Mouse (Mus musculus): ENCODE measurements around the gene Klhl29. TPM values are rescaled to one million over a fixed set of nuclear protein-coding genes. Genes with fewer than 3 reads are reported as not detected.

The Klhl29 gene
- total RNA-seq, 1 experiment, result 0.22 TPM

- Histone ChIP-seq H3K27ac (ENCODE audit: insufficient read depth, low read depth, low read length, poor library complexity, severe bottlenecking) (no peak overlapping the region), H3K4me3 (ENCODE audit: insufficient read depth in 1 of 2, low read depth in 1 of 2, low read length in 2 of 2, poor library complexity in 1 of 2, severe bottlenecking in 1 of 2) (no peak overlapping the region), H3K36me3 (ENCODE audit: control insufficient read depth, insufficient read depth, low read length, poor library complexity, severe bottlenecking) (no peaks in the 10 kb centered on the region), H3K9ac (ENCODE audit: insufficient read depth, low read depth, low read length, poor library complexity, severe bottlenecking) (no peak overlapping the region), H3K9me3 (ENCODE audit: control insufficient read depth, insufficient read depth, low read depth, low read length) (no peaks in the 10 kb centered on the region), H3K4me1 (ENCODE audit: control insufficient read depth in 2 of 2, insufficient read depth in 2 of 2, low read length in 2 of 2, poor library complexity in 1 of 2) (no peaks in the 10 kb centered on the region)
- TF ChIP-seq ZNF384 (IDR thresholded peaks at IDR 0.05; ENCODE audit: low read depth, low read length) (no peak), CHD2 (IDR thresholded peaks at IDR 0.05; ENCODE audit: low read depth, low read length) (no peak), ZC3H11A (IDR thresholded peaks at IDR 0.05; ENCODE audit: borderline replicate concordance, low read depth, low read length) (no peak), MAFK (IDR thresholded peaks at IDR 0.05; ENCODE audit: insufficient read depth, low read depth, low read length) (no peak), HCFC1 (IDR thresholded peaks at IDR 0.05; ENCODE audit: borderline replicate concordance, insufficient read depth, low read length) (no peak)
- no peak for DNase-seq (ENCODE audit: low read depth, low spot score)
- in situ Hi-C loops (cut with MboI; ENCODE audit: low sequenced_read_pairs in 2 of 2, unreplicated experiment in 2 of 2), result no loop called here
Measured at GRCm38 (mm10) chr12:5277028-5277427, 98.5 kb downstream of the Klhl29 start.

- H3K9ac ChIP-seq (ENCODE audit: insufficient read depth, low read depth, low read length, poor library complexity, severe bottlenecking), result no peak overlapping the region
- no peak overlapping the region for H3K27ac ChIP-seq (ENCODE audit: insufficient read depth, low read depth, low read length, poor library complexity, severe bottlenecking)
- H3K4me1 ChIP-seq (ENCODE audit: control insufficient read depth in 2 of 2, insufficient read depth in 2 of 2, low read length in 2 of 2, poor library complexity in 1 of 2), result no peaks in the 10 kb centered on the region
- no peak overlapping the region for H3K4me3 ChIP-seq (ENCODE audit: insufficient read depth in 1 of 2, low read depth in 1 of 2, low read length in 2 of 2, poor library complexity in 1 of 2, severe bottlenecking in 1 of 2)
- no peak for DNase-seq (ENCODE audit: low read depth, low spot score)
- H3K36me3 ChIP-seq (ENCODE audit: control insufficient read depth, insufficient read depth, low read length, poor library complexity, severe bottlenecking), result no peaks in the 10 kb centered on the region
- TF ChIP-seq CHD2 (IDR thresholded peaks at IDR 0.05; ENCODE audit: low read depth, low read length), result no peak
- no peak for TF ChIP-seq HCFC1 (IDR thresholded peaks at IDR 0.05; ENCODE audit: borderline replicate concordance, insufficient read depth, low read length)
- no peak for TF ChIP-seq ZNF384 (IDR thresholded peaks at IDR 0.05; ENCODE audit: low read depth, low read length)
- TF ChIP-seq ZC3H11A (IDR thresholded peaks at IDR 0.05; ENCODE audit: borderline replicate concordance, low read depth, low read length), result no peak
- TF ChIP-seq MAFK (IDR thresholded peaks at IDR 0.05; ENCODE audit: insufficient read depth, low read depth, low read length), result no peak
- no peaks in the 10 kb centered on the region for H3K9me3 ChIP-seq (ENCODE audit: control insufficient read depth, insufficient read depth, low read depth, low read length)
- in situ Hi-C loops (cut with MboI; ENCODE audit: low sequenced_read_pairs in 2 of 2, unreplicated experiment in 2 of 2), result no loop called here
Measured at GRCm38 (mm10) chr12:5275507-5275936, 100.0 kb downstream of the Klhl29 start.

GRCm38 (mm10) chr12:5274519-5274944 lies 101.0 kb downstream of the Klhl29 start:
- in situ Hi-C loops (cut with MboI; ENCODE audit: low sequenced_read_pairs in 2 of 2, unreplicated experiment in 2 of 2), result no loop called here
- no peak overlapping the region for H3K27ac ChIP-seq (ENCODE audit: insufficient read depth, low read depth, low read length, poor library complexity, severe bottlenecking)
- no peak overlapping the region for H3K4me3 ChIP-seq (ENCODE audit: insufficient read depth in 1 of 2, low read depth in 1 of 2, low read length in 2 of 2, poor library complexity in 1 of 2, severe bottlenecking in 1 of 2)
- DNase-seq (ENCODE audit: low read depth, low spot score), result no peak
- H3K9me3 ChIP-seq (ENCODE audit: control insufficient read depth, insufficient read depth, low read depth, low read length), result no peaks in the 10 kb centered on the region
- H3K9ac ChIP-seq (ENCODE audit: insufficient read depth, low read depth, low read length, poor library complexity, severe bottlenecking), result no peak overlapping the region
- no peak for TF ChIP-seq CHD2 (IDR thresholded peaks at IDR 0.05; ENCODE audit: low read depth, low read length)
- no peaks in the 10 kb centered on the region for H3K36me3 ChIP-seq (ENCODE audit: control insufficient read depth, insufficient read depth, low read length, poor library complexity, severe bottlenecking)
- no peaks in the 10 kb centered on the region for H3K4me1 ChIP-seq (ENCODE audit: control insufficient read depth in 2 of 2, insufficient read depth in 2 of 2, low read length in 2 of 2, poor library complexity in 1 of 2)

DNA sequence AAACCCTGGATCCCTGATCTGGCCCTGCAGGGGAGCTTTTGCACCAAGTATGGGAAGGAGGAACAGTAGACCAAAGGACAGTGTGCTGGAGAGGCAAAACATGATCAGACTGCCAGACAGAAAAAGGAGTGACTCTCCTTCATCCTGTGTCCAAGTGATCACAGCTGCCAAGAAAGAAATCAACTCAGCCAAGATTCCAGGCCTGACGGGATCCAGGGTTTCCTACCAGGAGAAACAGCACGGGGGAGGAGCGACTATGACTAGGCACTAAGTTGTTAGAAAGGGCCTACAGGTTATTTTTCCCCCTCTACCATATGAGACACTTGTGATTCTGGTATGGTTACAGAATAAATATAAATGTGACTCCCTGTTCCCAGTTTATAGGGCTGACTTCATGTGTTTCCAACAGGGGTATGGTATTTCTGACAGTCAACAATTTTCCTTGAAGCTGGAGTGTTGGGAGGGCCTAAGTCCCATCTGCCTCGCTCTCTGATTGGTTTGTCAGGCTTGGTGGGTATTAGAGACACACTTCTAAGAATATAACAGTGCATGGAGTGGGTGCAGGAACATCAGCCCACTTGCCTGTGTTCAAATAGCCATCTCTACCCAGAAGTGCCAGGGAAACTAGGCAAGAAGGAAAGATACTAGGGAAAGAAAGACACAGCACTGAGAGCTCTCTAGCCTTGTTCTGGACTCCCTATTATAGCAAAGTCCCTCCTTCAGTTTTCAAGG lies 102.0 kb downstream of the Klhl29 start:
- DNase-seq (ENCODE audit: low read depth, low spot score), result no peak
- TF ChIP-seq CHD2 (IDR thresholded peaks at IDR 0.05; ENCODE audit: low read depth, low read length) (no peak), ZC3H11A (IDR thresholded peaks at IDR 0.05; ENCODE audit: borderline replicate concordance, low read depth, low read length) (no peak), HCFC1 (IDR thresholded peaks at IDR 0.05; ENCODE audit: borderline replicate concordance, insufficient read depth, low read length) (no peak), ZNF384 (IDR thresholded peaks at IDR 0.05; ENCODE audit: low read depth, low read length) (no peak), MAFK (IDR thresholded peaks at IDR 0.05; ENCODE audit: insufficient read depth, low read depth, low read length) (no peak)
- no peak overlapping the region for H3K27ac ChIP-seq (ENCODE audit: insufficient read depth, low read depth, low read length, poor library complexity, severe bottlenecking)
- no peaks in the 10 kb centered on the region for H3K9me3 ChIP-seq (ENCODE audit: control insufficient read depth, insufficient read depth, low read depth, low read length)
- no peaks in the 10 kb centered on the region for H3K4me1 ChIP-seq (ENCODE audit: control insufficient read depth in 2 of 2, insufficient read depth in 2 of 2, low read length in 2 of 2, poor library complexity in 1 of 2)
- H3K9ac ChIP-seq (ENCODE audit: insufficient read depth, low read depth, low read length, poor library complexity, severe bottlenecking), result no peak overlapping the region
- H3K36me3 ChIP-seq (ENCODE audit: control insufficient read depth, insufficient read depth, low read length, poor library complexity, severe bottlenecking), result no peaks in the 10 kb centered on the region
- in situ Hi-C loops (cut with MboI; ENCODE audit: low sequenced_read_pairs in 2 of 2, unreplicated experiment in 2 of 2), result no loop called here
- no peak overlapping the region for H3K4me3 ChIP-seq (ENCODE audit: insufficient read depth in 1 of 2, low read depth in 1 of 2, low read length in 2 of 2, poor library complexity in 1 of 2, severe bottlenecking in 1 of 2)

- Histone ChIP-seq H3K4me1 (ENCODE audit: control insufficient read depth in 2 of 2, insufficient read depth in 2 of 2, low read length in 2 of 2, poor library complexity in 1 of 2) (no peaks in the 10 kb centered on the region), H3K27ac (ENCODE audit: insufficient read depth, low read depth, low read length, poor library complexity, severe bottlenecking) (no peak overlapping the region), H3K4me3 (ENCODE audit: insufficient read depth in 1 of 2, low read depth in 1 of 2, low read length in 2 of 2, poor library complexity in 1 of 2, severe bottlenecking in 1 of 2) (no peak overlapping the region), H3K36me3 (ENCODE audit: control insufficient read depth, insufficient read depth, low read length, poor library complexity, severe bottlenecking) (no peaks in the 10 kb centered on the region), H3K9ac (ENCODE audit: insufficient read depth, low read depth, low read length, poor library complexity, severe bottlenecking) (no peak overlapping the region), H3K9me3 (ENCODE audit: control insufficient read depth, insufficient read depth, low read depth, low read length) (no peaks in the 10 kb centered on the region)
- no peak for TF ChIP-seq CHD2 (IDR thresholded peaks at IDR 0.05; ENCODE audit: low read depth, low read length)
- no peak for TF ChIP-seq HCFC1 (IDR thresholded peaks at IDR 0.05; ENCODE audit: borderline replicate concordance, insufficient read depth, low read length)
- TF ChIP-seq ZC3H11A (IDR thresholded peaks at IDR 0.05; ENCODE audit: borderline replicate concordance, low read depth, low read length), result no peak
- no peak for TF ChIP-seq MAFK (IDR thresholded peaks at IDR 0.05; ENCODE audit: insufficient read depth, low read depth, low read length)
- no peak for TF ChIP-seq ZNF384 (IDR thresholded peaks at IDR 0.05; ENCODE audit: low read depth, low read length)
- no peak for DNase-seq (ENCODE audit: low read depth, low spot score)
- in situ Hi-C loops (cut with MboI; ENCODE audit: low sequenced_read_pairs in 2 of 2, unreplicated experiment in 2 of 2), result no loop called here
Measured at GRCm38 (mm10) chr12:5270527-5270926, 105.0 kb downstream of the Klhl29 start.

Measured in ES-E14 (cell line).